In genomic region chr13:72419532-72419931, GRCm38 (mm10) we compare ENCODE assay signal across 18 mouse cellular contexts.
A peak's percentile ranks its signal among the peaks of the same experiment; 100 is the strongest.
DNase-seq lines count a peak whose midpoint lies in the region; ATAC-seq and TF ChIP-seq lines count a peak whose summit lies in the region.
"Had no signal": no experiment of that assay in that cellular context is flagged by ENCODE, and none has a peak within 500 bp of the region (broad histone marks: within the 10 kb centered on the region; RNA-seq: fewer than 3 reads in every experiment).

No protein-coding gene starts in this region.

- H3K27ac ChIP-seq in intestine, postnatal 0 days (ENCODE audit: low read depth, low read length), result no peak overlapping the region
- H3K27ac ChIP-seq in intestine, embryonic 16.5 days (ENCODE audit: low read length), result no peak overlapping the region
- no peak overlapping the region for H3K27ac ChIP-seq in heart, adult 2 months
- H3K27ac ChIP-seq in heart, embryonic 14.5 days (replicated peaks in 1 of 2; ENCODE audit: control insufficient read depth in 1 of 2, insufficient read depth in 1 of 2, low read depth in 2 of 2, low read length in 2 of 2), result peak overlapping the region; percentile 57 to 73; a peak in 3 of 4 replicates
- H3K27ac ChIP-seq in lung, postnatal 0 days (ENCODE audit: low read length), result no peak overlapping the region
- H3K27ac ChIP-seq: embryonic facial prominence, embryonic 15.5 days; liver, embryonic 12.5 days had no signal

- TF ChIP-seq POLR2A in heart, adult 2 months (IDR thresholded peaks at IDR 0.05; ENCODE audit: insufficient read depth, low read depth, low read length), result no peak

- peak; percentile 19; the same call in 1 of the 2 replicates for TF ChIP-seq EP300 in heart, adult 2 months (IDR thresholded peaks at IDR 0.05; ENCODE audit: insufficient read depth, low read depth, low read length)
- no peak for TF ChIP-seq EP300 in lung, postnatal 0 days (IDR thresholded peaks at IDR 0.05)

- TF ChIP-seq CTCF in intestine, postnatal 0 days (IDR thresholded peaks at IDR 0.05; ENCODE audit: low read depth), result no peak
- no peak for TF ChIP-seq CTCF in heart, adult 2 months (IDR thresholded peaks at IDR 0.05)
- TF ChIP-seq CTCF in lung, postnatal 0 days (IDR thresholded peaks at IDR 0.05), result no peak

- no peak overlapping the region for H3K4me3 ChIP-seq in intestine, postnatal 0 days (ENCODE audit: low read depth, low read length)
- H3K4me3 ChIP-seq in intestine, embryonic 16.5 days (ENCODE audit: low read length), result no peak overlapping the region
- H3K4me3 ChIP-seq in heart, adult 2 months, result no peak overlapping the region
- no peak overlapping the region for H3K4me3 ChIP-seq in heart, embryonic 14.5 days (ENCODE audit: control insufficient read depth in 1 of 2, insufficient read depth in 1 of 2, low read depth in 1 of 2, low read length in 2 of 2)
- no peak overlapping the region for H3K4me3 ChIP-seq in lung, postnatal 0 days (ENCODE audit: low read depth, low read length)
- H3K4me3 ChIP-seq: embryonic facial prominence, embryonic 15.5 days; liver, embryonic 12.5 days had no signal

- H3K27me3 ChIP-seq in intestine, postnatal 0 days (replicated peaks; ENCODE audit: control insufficient read depth, insufficient read depth, low read length), result no peaks in the 10 kb centered on the region
- H3K27me3 ChIP-seq in intestine, embryonic 16.5 days (replicated peaks; ENCODE audit: control insufficient read depth, insufficient read depth, low read length), result no peaks in the 10 kb centered on the region
- no peaks in the 10 kb centered on the region for H3K27me3 ChIP-seq in heart, adult 2 months (ENCODE audit: control insufficient read depth, insufficient read depth, low read length)
- H3K27me3 ChIP-seq in heart, embryonic 14.5 days (ENCODE audit: control insufficient read depth, insufficient read depth, low read length), result 0 out of 2 replicates have a peak, but pooled peaks cover 3% of the 10 kb centered on the region
- no peaks in the 10 kb centered on the region for H3K27me3 ChIP-seq in lung, postnatal 0 days (replicated peaks; ENCODE audit: insufficient read depth, low read length)
- H3K27me3 ChIP-seq: embryonic facial prominence, embryonic 15.5 days; liver, embryonic 12.5 days had no signal

- H3K9me3 ChIP-seq in intestine, postnatal 0 days (ENCODE audit: control insufficient read depth), result no peaks in the 10 kb centered on the region
- H3K9me3 ChIP-seq in intestine, embryonic 16.5 days (ENCODE audit: control insufficient read depth, low read length), result no peaks in the 10 kb centered on the region
- H3K9me3 ChIP-seq in heart, embryonic 14.5 days (ENCODE audit: control insufficient read depth, low read length), result no peaks in the 10 kb centered on the region
- H3K9me3 ChIP-seq in lung, postnatal 0 days (ENCODE audit: low read length), result no peaks in the 10 kb centered on the region
- H3K9me3 ChIP-seq: embryonic facial prominence, embryonic 15.5 days; liver, embryonic 12.5 days had no signal

- peak; percentile 51; the same call in 1 of the 2 replicates for ATAC-seq in intestine, postnatal 0 days
- no peak for ATAC-seq in intestine, embryonic 16.5 days
- peak; percentile 74; the same call in 1 of the 2 replicates for ATAC-seq in heart, embryonic 14.5 days (ENCODE audit: insufficient number of reproducible peaks, insufficient read depth, low FRiP score, low read depth)
- ATAC-seq in lung, postnatal 0 days, result peak; percentile 90
- ATAC-seq: forebrain, embryonic 16.5 days; liver, embryonic 12.5 days had no signal

- no peak overlapping the region for H3K4me2 ChIP-seq in intestine, postnatal 0 days (replicated peaks; ENCODE audit: low read depth)
- no peak overlapping the region for H3K4me2 ChIP-seq in intestine, embryonic 16.5 days (ENCODE audit: low read depth, low read length)
- 0 out of 2 replicates have a peak overlapping the region, but pooled peaks have one; percentile 5 for H3K4me2 ChIP-seq in heart, embryonic 14.5 days (ENCODE audit: low read length)
- no peak overlapping the region for H3K4me2 ChIP-seq in lung, postnatal 0 days (replicated peaks; ENCODE audit: low read depth, low read length)
- H3K4me2 ChIP-seq: embryonic facial prominence, embryonic 15.5 days; liver, embryonic 12.5 days had no signal

- no peaks in the 10 kb centered on the region for H3K4me1 ChIP-seq in intestine, postnatal 0 days (replicated peaks; ENCODE audit: control insufficient read depth, insufficient read depth, low read length)
- H3K4me1 ChIP-seq in intestine, embryonic 16.5 days (ENCODE audit: control insufficient read depth, insufficient read depth, low read length), result 0 out of 2 replicates have a peak, but pooled peaks cover 5% of the 10 kb centered on the region
- H3K4me1 ChIP-seq in heart, adult 2 months (ENCODE audit: control insufficient read depth, insufficient read depth, low read length), result no peaks in the 10 kb centered on the region
- peaks cover 8 to 14% of the 10 kb centered on the region in 2 experiments for H3K4me1 ChIP-seq in heart, embryonic 14.5 days (ENCODE audit: control insufficient read depth in 2 of 2, insufficient read depth in 2 of 2, low read length in 2 of 2)
- H3K4me1 ChIP-seq in lung, postnatal 0 days (ENCODE audit: insufficient read depth, low read depth, low read length), result no peaks in the 10 kb centered on the region
- H3K4me1 ChIP-seq: embryonic facial prominence, embryonic 15.5 days; liver, embryonic 12.5 days had no signal

- WGBS in intestine, postnatal 0 days, result 62% methylated on average over 4 of the region's 4 CpGs
- WGBS in intestine, embryonic 16.5 days, result 75% methylated on average over 4 of the region's 4 CpGs
- WGBS in heart, adult 2 months, result 50% methylated on average over 4 of the region's 4 CpGs
- WGBS in heart, embryonic 14.5 days, result 20% methylated on average over 4 of the region's 4 CpGs
- 49% methylated on average over 4 of the region's 4 CpGs for WGBS in lung, postnatal 0 days

- H3K9ac ChIP-seq in intestine, postnatal 0 days (ENCODE audit: low read depth, low read length), result no peak overlapping the region
- no peak overlapping the region for H3K9ac ChIP-seq in intestine, embryonic 16.5 days (ENCODE audit: low read depth, low read length)
- no peak overlapping the region for H3K9ac ChIP-seq in heart, adult 2 months (ENCODE audit: low read depth, low read length)
- H3K9ac ChIP-seq in heart, embryonic 14.5 days (ENCODE audit: low read length), result no peak overlapping the region
- H3K9ac ChIP-seq in lung, postnatal 0 days (replicated peaks; ENCODE audit: low read depth), result no peak overlapping the region
- H3K9ac ChIP-seq: embryonic facial prominence, embryonic 15.5 days; liver, embryonic 12.5 days had no signal

- no peaks in the 10 kb centered on the region for H3K36me3 ChIP-seq in intestine, postnatal 0 days (ENCODE audit: control insufficient read depth, insufficient read depth)
- H3K36me3 ChIP-seq in intestine, embryonic 16.5 days (ENCODE audit: control insufficient read depth, insufficient read depth, low read length), result no peaks in the 10 kb centered on the region
- no peaks in the 10 kb centered on the region for H3K36me3 ChIP-seq in heart, adult 2 months (ENCODE audit: control insufficient read depth, insufficient read depth, low read length)
- H3K36me3 ChIP-seq in heart, embryonic 14.5 days (ENCODE audit: control insufficient read depth, insufficient read depth, low read length), result no peaks in the 10 kb centered on the region
- no peaks in the 10 kb centered on the region for H3K36me3 ChIP-seq in lung, postnatal 0 days (ENCODE audit: insufficient read depth, low read length)
- H3K36me3 ChIP-seq: embryonic facial prominence, embryonic 15.5 days; G1E; liver, embryonic 12.5 days had no signal

- intact Hi-C loops in heart, adult 2 months (cut with DNase I), result no loop called here

- DNase-seq in heart, adult 2 months, result peak; percentile 17 to 18
- DNase-seq in lung, postnatal 0 days (ENCODE audit: low spot score), result peak; percentile 61
- no peak for DNase-seq in natural killer cell, adult 2 months (ENCODE audit: low spot score in 2 of 2)
- no peak for DNase-seq in gastrocnemius, adult 8-10 months (ENCODE audit: low spot score in 2 of 2)
- DNase-seq in retina, embryonic 14.5 days (ENCODE audit: low spot score), result no peak
- DNase-seq: cerebellum, adult 18-20 months; cerebellum, postnatal 25 days; embryo, embryonic 11 days; kidney, adult 9 months; kidney, postnatal 25 days; midbrain, embryonic 14.5 days had no signal

- no peaks in the 10 kb centered on the region for H3K79me2 ChIP-seq in heart, adult 2 months (replicated peaks; ENCODE audit: control insufficient read depth, insufficient read depth, low read length)

Comparison
In these comparisons a context has a peak if more than half of its experiments do, and no peak if none do; other contexts are left out.
1. H3K27ac ChIP-seq: peak in heart, embryonic 14.5 days (2 of 2); none in intestine, postnatal 0 days (single experiment), intestine, embryonic 16.5 days (single experiment), heart, adult 2 months (single experiment) and lung, postnatal 0 days (single experiment).
2. DNase-seq: peak in heart, adult 2 months (2 of 2) and lung, postnatal 0 days (single experiment); none in natural killer cell, adult 2 months (0 of 2), gastrocnemius, adult 8-10 months (0 of 2) and retina, embryonic 14.5 days (single experiment).